Mouse (Mus musculus): ENCODE measurements at regions not wholly inside any gene's neighbourhood (a gene's known extent, or its start where the extent isn't known, plus 50 kb on each side); places are given as distances from the start of the nearest gene placed in this dataset.

DNA sequence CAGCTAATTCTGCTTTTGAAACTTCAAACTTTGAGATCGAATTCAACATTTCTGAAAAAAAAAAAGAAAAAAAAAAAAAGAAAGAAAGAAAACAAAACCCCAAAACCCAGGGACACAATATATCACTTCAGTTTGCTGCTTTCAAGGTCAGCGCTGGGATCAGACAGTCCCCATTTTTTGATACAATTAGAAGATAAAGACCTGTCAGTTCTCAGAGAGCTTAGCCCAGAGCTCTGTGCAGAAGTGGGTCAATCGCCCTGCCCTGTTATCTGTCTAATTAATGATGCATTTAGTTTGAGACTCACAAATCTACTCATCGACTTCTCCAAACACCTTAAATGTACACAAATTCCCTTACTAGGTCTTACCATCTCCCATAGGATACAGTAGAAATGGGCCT, 249.2 kb downstream of the Ptprc start:
- no peak for DNase-seq

DNA sequence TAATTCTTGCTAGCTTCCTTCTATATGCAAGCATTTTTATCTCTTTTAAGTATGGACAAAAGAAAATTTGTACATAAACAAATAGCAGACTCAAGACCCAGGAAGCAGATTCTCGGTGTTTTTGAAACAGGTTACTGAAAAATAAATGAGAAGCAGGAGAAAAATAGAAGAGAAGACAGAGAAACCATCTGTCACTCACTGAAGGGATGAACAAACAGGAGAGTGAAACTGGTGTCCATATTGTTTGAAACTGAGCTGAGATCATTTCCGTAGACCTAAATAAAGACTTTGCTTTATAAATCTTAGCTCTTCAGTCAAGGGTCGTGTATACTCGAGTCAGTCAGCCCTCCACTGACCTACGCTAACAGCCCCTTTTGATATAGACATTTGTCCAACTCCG, 251.4 kb downstream of the Ptprc start:
- no peak for DNase-seq

- DNase-seq: no peak
Observed at GRCm38 (mm10) chr1:137923705-137924104, 251.8 kb downstream of the Ptprc start.

DNA sequence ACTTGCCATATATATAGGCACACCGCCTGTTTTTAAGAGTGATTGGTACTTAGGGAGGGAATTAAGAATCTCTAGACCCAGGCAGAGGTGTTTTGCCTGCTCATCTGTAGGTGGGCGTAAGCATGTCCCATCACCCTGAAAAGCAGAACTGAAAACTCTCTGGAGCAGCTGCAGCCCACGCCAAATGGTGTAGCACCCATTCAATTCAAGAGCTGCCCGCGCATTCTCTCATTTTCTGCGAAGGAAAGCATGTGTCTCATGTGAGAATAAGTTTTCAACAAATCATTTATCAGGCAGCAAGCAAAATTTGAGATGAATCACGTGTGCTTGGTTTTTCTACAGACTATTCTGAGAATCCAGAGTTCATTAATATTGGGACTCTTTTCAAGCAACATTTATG, 252.7 kb downstream of the Ptprc start:
- no peak for DNase-seq

- no peak for DNase-seq
Observed at GRCm38 (mm10) chr1:137921592-137921991, 253.9 kb downstream of the Ptprc start.

GRCm38 (mm10) chr1:137919739-137920563, 255.6 kb downstream of the Ptprc start:
- no peak for DNase-seq

DNA sequence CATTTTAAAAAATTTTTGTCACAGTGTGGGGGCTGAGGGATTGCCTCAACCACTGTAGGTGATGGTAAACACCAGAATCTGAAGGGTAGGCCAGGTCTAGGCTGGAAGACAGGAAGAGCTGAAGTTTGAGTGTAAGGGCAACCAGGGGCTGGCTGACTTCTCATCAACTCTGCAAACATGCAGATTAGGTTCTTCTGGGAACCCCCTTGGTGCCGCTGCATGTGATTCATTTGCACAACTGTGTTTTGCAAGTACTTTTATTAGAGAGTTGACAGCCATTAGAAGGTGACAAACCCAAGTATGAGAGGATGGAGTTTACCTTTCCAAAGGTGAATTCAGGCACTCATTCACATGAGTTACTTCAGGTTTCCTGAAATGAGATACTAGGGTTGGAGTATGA, 258.1 kb downstream of the Ptprc start:
- no peak for DNase-seq

DNA sequence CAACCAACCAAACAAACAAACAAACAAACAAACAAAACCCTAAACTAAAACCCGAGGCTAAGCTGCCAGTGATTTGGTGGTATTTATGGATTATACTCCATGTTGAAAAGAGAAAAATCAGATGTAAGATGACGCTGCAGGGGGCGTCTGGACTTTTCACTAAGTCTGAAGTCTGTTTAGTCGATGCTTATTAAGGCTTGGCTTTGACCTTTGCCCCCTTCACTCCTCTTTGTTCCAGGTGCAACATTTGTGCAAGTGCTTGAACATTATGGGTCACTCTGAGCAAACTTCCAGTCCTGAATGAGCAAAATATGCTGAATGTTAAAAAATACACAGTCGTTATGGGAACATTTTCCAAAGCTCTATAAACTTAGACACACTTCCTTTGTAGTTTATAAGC, 268.6 kb downstream of the Ptprc start:
- peak in 1 of 2 experiments; percentile 28 for DNase-seq

GRCm38 (mm10) chr1:137906477-137906876, 269.0 kb downstream of the Ptprc start:
- DNase-seq: no peak

- DNase-seq: no peak
Observed at GRCm38 (mm10) chr1:137905566-137905965, 269.9 kb downstream of the Ptprc start.

DNA sequence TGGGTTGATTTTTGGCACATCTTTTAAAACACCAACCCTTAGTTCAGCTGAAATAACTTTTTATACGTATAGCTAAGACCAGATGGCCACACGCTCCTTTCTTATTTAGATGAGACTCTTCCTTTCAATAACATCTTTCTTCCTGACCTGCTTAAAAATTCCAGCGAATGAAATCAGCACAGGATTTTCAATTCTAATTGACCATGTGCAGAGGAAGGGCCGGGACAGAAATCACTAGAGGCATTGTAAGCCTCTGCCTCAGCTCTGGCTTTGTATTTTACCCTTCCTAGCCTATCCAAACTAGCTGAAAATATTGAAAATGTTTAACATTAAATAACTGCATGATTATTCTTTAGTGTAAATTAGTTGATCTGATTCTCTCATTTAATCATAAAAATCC, 272.2 kb downstream of the Ptprc start:
- DNase-seq: no peak

DNA sequence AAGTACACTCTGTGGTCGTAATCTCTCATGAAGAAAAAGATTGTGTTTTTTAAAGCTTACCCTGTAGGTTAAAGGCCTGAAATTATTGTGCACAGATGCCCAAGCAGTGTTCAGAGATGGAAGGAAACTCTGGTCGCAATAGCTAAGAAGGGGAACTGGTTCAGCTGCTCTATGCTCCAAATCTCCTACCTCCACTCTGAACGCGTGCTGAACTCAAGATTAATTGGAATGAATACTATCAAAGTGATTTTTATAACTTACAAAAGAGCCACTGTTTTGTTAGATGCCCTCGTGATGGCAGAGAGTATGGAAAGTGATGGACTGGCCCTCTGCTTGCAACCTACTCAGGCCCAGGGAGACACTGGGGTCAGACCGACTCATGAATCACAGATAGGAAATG, 272.6 kb downstream of the Ptprc start:
- peak in 1 of 2 experiments; percentile 11 for DNase-seq

- no peak for DNase-seq
Observed at GRCm38 (mm10) chr1:137901996-137902395, 273.5 kb downstream of the Ptprc start.

GRCm38 (mm10) chr1:137901211-137901610, 274.3 kb downstream of the Ptprc start:
- no peak for DNase-seq

GRCm38 (mm10) chr1:137900621-137901071, 274.9 kb downstream of the Ptprc start:
- DNase-seq: peak in 1 of 2 experiments; percentile 42

GRCm38 (mm10) chr1:137899916-137900601, 275.4 kb downstream of the Ptprc start:
- DNase-seq: peak; percentile 69 to 77

GRCm38 (mm10) chr1:137899305-137899704, 276.2 kb downstream of the Ptprc start:
- DNase-seq: peak; percentile 29 to 49

DNA sequence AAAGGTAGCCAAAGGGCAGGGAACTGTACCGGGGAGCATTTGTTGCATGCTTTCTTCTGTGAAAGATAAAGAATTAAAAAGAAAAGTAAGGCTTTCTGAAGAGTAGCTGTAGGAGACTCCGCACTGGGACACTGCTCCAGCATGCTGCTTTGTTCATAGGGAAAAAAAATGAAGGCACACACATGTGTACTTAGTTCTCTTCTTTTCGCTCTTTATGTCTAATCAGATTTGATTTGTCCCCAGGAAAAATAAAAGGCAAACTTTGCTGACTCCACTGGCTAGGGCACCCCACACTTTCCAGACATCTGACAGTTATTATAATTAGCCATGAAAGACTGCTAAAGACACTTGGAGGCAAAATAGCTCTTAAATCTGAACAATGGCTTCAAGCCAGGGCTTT, 276.6 kb downstream of the Ptprc start:
- DNase-seq: peak; percentile 15 to 51

DNA sequence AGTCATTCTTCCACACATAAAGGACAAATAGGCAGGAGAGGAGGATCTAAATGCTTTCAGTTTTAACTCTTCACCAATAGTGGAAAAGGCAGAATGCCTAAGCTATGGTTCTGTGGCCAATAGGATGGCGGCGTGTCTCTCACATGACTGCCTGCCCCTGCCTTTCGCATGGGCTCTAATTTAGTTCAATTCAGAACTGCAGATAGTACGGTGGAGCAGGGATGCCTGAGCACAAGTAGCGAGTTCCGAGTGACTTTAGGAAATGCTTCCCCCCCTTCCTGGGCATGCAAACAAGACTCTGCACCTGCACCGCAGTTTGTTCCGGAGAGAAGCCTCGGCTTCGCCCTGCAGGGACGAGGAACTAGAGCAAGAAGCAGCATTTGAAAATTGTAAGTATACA, 277.1 kb downstream of the Ptprc start:
- peak; percentile 84 to 91 for DNase-seq

DNA sequence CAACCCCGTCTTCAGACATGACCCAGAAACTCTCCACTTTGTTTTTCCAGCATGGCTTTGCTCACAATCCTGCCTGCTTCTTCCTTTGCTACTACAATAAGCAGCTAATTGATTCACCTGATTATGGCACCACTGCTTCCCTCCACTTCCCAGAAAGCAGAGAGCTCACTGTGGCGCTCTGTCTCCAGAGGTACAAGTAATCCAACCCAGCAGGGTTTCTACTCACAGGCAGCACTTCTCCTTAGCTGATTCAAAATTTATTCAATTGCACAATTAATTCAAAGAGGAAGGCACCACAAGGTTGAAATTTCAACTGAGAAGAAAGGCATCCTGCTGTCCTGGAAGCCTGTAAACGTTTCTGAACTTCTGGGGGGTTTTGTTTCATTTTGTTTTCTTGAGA, 293.9 kb downstream of the Ptprc start:
- DNase-seq: no peak

- no peak for DNase-seq
Observed at GRCm38 (mm10) chr1:137874361-137874760, 301.1 kb downstream of the Ptprc start.

DNA sequence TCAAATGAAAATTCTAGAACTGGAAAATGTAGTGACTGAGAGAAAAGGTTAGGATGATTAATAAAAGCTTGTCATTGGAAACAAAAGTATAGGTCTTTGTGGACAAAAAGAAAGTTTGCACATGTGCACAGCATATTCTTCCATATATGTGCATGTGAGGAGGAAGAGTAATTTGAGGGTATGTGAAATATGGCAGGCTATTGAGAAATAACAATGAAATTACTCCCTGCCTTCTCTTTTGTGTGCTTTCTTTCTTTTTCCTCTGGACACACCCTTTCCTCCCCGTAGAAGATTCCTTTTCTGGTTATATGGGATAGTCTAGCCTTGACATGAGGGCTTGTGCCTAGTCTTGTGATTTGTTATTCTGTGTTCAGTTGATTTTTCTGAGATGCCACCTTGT, 301.9 kb downstream of the Ptprc start:
- no peak for DNase-seq

DNA sequence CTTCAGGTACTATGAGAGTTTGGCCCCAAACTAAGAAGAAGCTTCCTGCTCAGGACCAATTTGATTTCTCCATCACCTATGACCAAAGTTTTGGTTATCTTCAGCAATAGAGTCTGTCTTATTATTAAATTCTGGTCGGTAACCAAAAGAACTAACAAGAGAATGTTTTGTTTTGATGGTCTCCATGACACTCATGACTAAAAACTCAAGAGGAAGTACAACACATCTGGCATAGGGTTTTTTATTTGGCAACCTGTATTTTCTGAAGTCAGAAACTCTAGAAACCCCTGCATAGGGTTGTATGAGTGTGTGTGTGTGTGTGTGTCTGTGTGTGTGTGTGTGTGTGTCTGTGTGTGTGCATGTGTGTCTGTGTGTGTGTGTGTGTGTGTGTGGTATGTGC, 310.5 kb downstream of the Ptprc start:
- DNase-seq: no peak

GRCm38 (mm10) chr1:137863506-137863905, 312.0 kb downstream of the Ptprc start:
- no peak for DNase-seq

Measured in kidney, postnatal 4 days (tissue).